Mouse (Mus musculus): ENCODE data around the gene Inppl1.

Gene Inppl1

GRCm38 (mm10) chr7:101837606-101838471 lies at the start of gene Inppl1:
TSS of gene Inppl1 (minus strand) at chr7:101838229.
- peak; percentile 73 to 81 for DNase-seq

- no peak for DNase-seq
Observed at GRCm38 (mm10) chr7:101886274-101886673, 48.2 kb upstream of the Inppl1 start.

GRCm38 (mm10) chr7:101884160-101884559 lies 46.1 kb upstream of the Inppl1 start:
- no peak for DNase-seq

- DNase-seq: no peak
Observed at GRCm38 (mm10) chr7:101882413-101883154, 44.6 kb upstream of the Inppl1 start.

- no peak for DNase-seq
Observed at GRCm38 (mm10) chr7:101880855-101881254, 42.8 kb upstream of the Inppl1 start.

GRCm38 (mm10) chr7:101875978-101876377 lies 37.9 kb upstream of the Inppl1 start:
- DNase-seq: no peak

GRCm38 (mm10) chr7:101871296-101871695 lies 33.3 kb upstream of the Inppl1 start:
- DNase-seq: peak in 1 of 2 experiments; percentile 16

GRCm38 (mm10) chr7:101870629-101871028 lies 32.6 kb upstream of the Inppl1 start, which contains the start of gene Folr1:
TSS of gene Folr1 (minus strand) at chr7:101870788.
- no peak for DNase-seq

GRCm38 (mm10) chr7:101869163-101869500 lies 31.1 kb upstream of the Inppl1 start:
- DNase-seq: peak; percentile 19 to 32

- peak; percentile 14 to 21 for DNase-seq
Observed at GRCm38 (mm10) chr7:101868241-101869162, 30.5 kb upstream of the Inppl1 start.

- no peak for DNase-seq
Observed at GRCm38 (mm10) chr7:101867482-101867881, 29.5 kb upstream of the Inppl1 start.

GRCm38 (mm10) chr7:101866491-101867265 lies 28.6 kb upstream of the Inppl1 start:
- DNase-seq: no peak

GRCm38 (mm10) chr7:101863415-101863814 lies 25.4 kb upstream of the Inppl1 start, which contains the start of gene Anapc15:
TSS of gene Anapc15 (plus strand) at chr7:101863715.
- DNase-seq: no peak

GRCm38 (mm10) chr7:101862291-101862690 lies 24.3 kb upstream of the Inppl1 start:
- no peak for DNase-seq

GRCm38 (mm10) chr7:101860978-101861377 lies 22.9 kb upstream of the Inppl1 start:
- no peak for DNase-seq

GRCm38 (mm10) chr7:101858362-101858761 lies 20.3 kb upstream of the Inppl1 start:
- DNase-seq: no peak

GRCm38 (mm10) chr7:101857094-101857493 lies 19.1 kb upstream of the Inppl1 start, which contains the start of gene Folr2:
TSS of gene Folr2 (minus strand) at chr7:101857194.
- DNase-seq: no peak

- no peak for DNase-seq
Observed at GRCm38 (mm10) chr7:101853816-101854215, 15.8 kb upstream of the Inppl1 start.

- no peak for DNase-seq
Observed at GRCm38 (mm10) chr7:101852846-101853245, 14.8 kb upstream of the Inppl1 start.

- DNase-seq: no peak
Observed at GRCm38 (mm10) chr7:101851689-101852088, 13.7 kb upstream of the Inppl1 start.

GRCm38 (mm10) chr7:101847934-101848333 lies 9.9 kb upstream of the Inppl1 start:
- no peak for DNase-seq

GRCm38 (mm10) chr7:101844186-101844585 lies 6.2 kb upstream of the Inppl1 start:
- no peak for DNase-seq
